Mouse (Mus musculus) stomach, postnatal 0 days (tissue): ENCODE results near the gene Hsd17b14.

Experiments
- CTCF ChIP-seq: IDR thresholded peaks from 2 replicates; pipeline ENCODE4 v1.5.1; 2016; ENCODE audit warnings: antibody characterized with exemption, low read depth, mild to moderate bottlenecking, moderate library complexity
- EP300 ChIP-seq: optimal IDR thresholded peaks from 2 replicates; pipeline ENCODE3; 2016; ENCODE audit warnings: antibody characterized with exemption

DNA sequence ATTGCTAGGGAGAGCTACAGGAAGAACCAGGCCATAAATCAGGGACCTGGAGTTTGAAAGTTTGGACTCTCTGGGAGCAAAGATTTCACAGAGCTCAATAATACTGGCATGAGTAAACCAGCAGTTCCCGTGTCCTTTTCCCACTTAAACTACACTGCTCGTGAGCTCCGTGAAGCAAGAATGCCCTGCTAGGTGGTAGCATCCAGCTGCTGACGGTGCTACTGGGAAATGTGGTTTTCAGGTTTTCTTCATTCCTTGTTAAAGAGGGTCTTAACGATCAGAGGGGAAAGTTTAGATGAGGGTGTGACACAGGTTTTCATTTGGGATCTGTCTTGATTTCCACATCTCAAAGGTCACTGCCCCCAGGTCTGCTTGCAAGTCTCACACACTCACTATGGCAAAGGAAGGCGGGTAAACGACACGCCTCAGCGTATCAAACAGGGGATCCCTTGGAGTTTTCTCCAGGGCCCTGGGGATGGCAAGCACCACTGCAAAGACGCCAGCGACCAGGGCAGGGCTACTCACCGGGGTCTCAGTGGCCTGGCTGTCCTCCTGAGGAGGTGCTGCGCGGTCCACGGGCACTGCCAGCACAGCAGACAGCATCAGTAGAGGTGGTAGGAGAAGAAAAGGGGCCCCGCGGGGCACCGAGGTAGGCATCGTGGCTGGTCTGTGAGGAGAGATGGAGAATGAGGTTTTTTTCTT is 45.4 kb upstream of the Hsd17b14 start:
- TF ChIP-seq CTCF (no peak), EP300 (no peak)
